Mouse (Mus musculus) limb, embryonic 13.5 days (tissue): ENCODE measurements around the gene Phactr2. TPM values are rescaled to one million over a fixed set of nuclear protein-coding genes. Genes with fewer than 3 reads are reported as not detected.

ENCODE experiments used
- polyA plus RNA-seq: library from polyadenylated mRNA; unstranded; fragments of >200 nt; fragmentation: Nextera tagmentation; extraction: Ambion mirVana; gene quantifications from 2 replicates; pipeline ENCODE4 v1.2.1, GENCODE M21; 2015

Gene Phactr2
- polyA plus RNA-seq, 1 experiment from 2014 or later = 26.8 TPM

Other genes with a start within 250 kb of the Phactr2 start
- gene Fuca2, start 25.1 kb upstream of the Phactr2 start, polyA plus RNA-seq = 44.3 and 46.4 TPM in 2 replicates
- 4.5 and 5.0 TPM in 2 replicates for gene Adat2, start 78.5 kb upstream of the Phactr2 start, polyA plus RNA-seq
- gene Pex3, start 78.7 kb upstream of the Phactr2 start, polyA plus RNA-seq = 26.9 and 29.8 TPM in 2 replicates